Mouse (Mus musculus) myocyte (in vitro differentiated cells): ENCODE results near the gene Tgfbr1. TPM values are rescaled to one million over a fixed set of nuclear protein-coding genes. Genes with fewer than 3 reads are reported as not detected.
A peak's percentile ranks its signal among the peaks of the same experiment; 100 is the strongest.

Source experiments
- H3K27me3 ChIP-seq: one replicate; pipeline ENCODE4 v1.6.1; 2011; ENCODE audit not compliant: control insufficient read depth, insufficient read depth, insufficient read length
- H3K36me3 ChIP-seq: one replicate; pipeline ENCODE4 v1.6.1; 2011; ENCODE audit not compliant: control insufficient read depth, insufficient read depth
- H3K4me2 ChIP-seq: one replicate; pipeline ENCODE4 v1.6.1; 2011; ENCODE audit warnings: low read depth, control low read depth
- H3K4me3 ChIP-seq: one replicate; pipeline ENCODE4 v1.5.1; 2011; ENCODE audit warnings: mild to moderate bottlenecking, control low read depth, moderate library complexity
- H3K79me2 ChIP-seq: one replicate; pipeline ENCODE4 v1.6.1; 2011; ENCODE audit not compliant: control insufficient read depth, insufficient read depth
- H3ac ChIP-seq: one replicate; pipeline ENCODE4 v1.6.1; 2011; ENCODE audit not compliant: control insufficient read depth, insufficient read length
- CEBPB ChIP-seq: IDR thresholded peaks from 2 replicates; pipeline ENCODE4 v1.6.1; 2011; ENCODE audit warnings: mild to moderate bottlenecking, moderate library complexity; ENCODE audit not compliant: poor library complexity, insufficient read depth, severe bottlenecking
- E2F4 ChIP-seq: IDR thresholded peaks from one replicate; pipeline ENCODE4 v1.6.1; 2011; ENCODE audit warnings: mild to moderate bottlenecking, control low read depth, moderate library complexity; ENCODE audit not compliant: insufficient read depth
- MAX ChIP-seq: IDR thresholded peaks from one replicate; pipeline ENCODE4 v1.6.1; 2011; ENCODE audit warnings: low read depth, mild to moderate bottlenecking, control low read depth
- MYOD1 ChIP-seq, 3 experiments: IDR thresholded peaks; one replicate each; pipeline ENCODE4 v1.6.1; 2011; ENCODE audit warnings: control low read depth in 2 of 3, low read depth in 2 of 3, mild to moderate bottlenecking in 2 of 3, moderate library complexity in 1 of 3; ENCODE audit not compliant: insufficient read length in 2 of 3, control insufficient read depth in 1 of 3
- MYOG ChIP-seq, 3 experiments: IDR thresholded peaks; one replicate each; pipeline ENCODE4 v1.6.1; 2011; ENCODE audit warnings: control low read depth in 2 of 3, low read depth in 2 of 3, mild to moderate bottlenecking in 2 of 3; ENCODE audit not compliant: insufficient read length in 2 of 3, control insufficient read depth in 1 of 3, insufficient read depth in 1 of 3
- POLR2A ChIP-seq: IDR thresholded peaks from one replicate; pipeline ENCODE4 v1.6.1; 2011; ENCODE audit warnings: low read depth, mild to moderate bottlenecking, control low read depth, moderate library complexity; ENCODE audit not compliant: insufficient read length
- POLR2AphosphoS2 ChIP-seq: IDR thresholded peaks from one replicate; pipeline ENCODE4 v1.6.1; 2011; ENCODE audit warnings: low read depth, control low read depth; ENCODE audit not compliant: insufficient read length
- REST ChIP-seq: IDR thresholded peaks from one replicate; pipeline ENCODE4 v1.6.1; 2011; ENCODE audit warnings: mild to moderate bottlenecking, control low read depth, moderate library complexity; ENCODE audit not compliant: insufficient read depth, insufficient read length
- SRF ChIP-seq: IDR thresholded peaks from one replicate; pipeline ENCODE4 v1.6.1; 2011; ENCODE audit warnings: low read depth; ENCODE audit not compliant: control insufficient read depth, insufficient read length
- TCF12 ChIP-seq: IDR thresholded peaks from one replicate; pipeline ENCODE4 v1.6.1; 2011; ENCODE audit warnings: mild to moderate bottlenecking, control low read depth; ENCODE audit not compliant: poor library complexity, insufficient read depth, severe bottlenecking
- TCF3 ChIP-seq: IDR thresholded peaks from one replicate; pipeline ENCODE4 v1.6.1; 2011; ENCODE audit warnings: low read depth, control low read depth; ENCODE audit not compliant: insufficient read length
- USF1 ChIP-seq: IDR thresholded peaks from one replicate; pipeline ENCODE4 v1.6.1; 2011; ENCODE audit warnings: low read depth, mild to moderate bottlenecking, control low read depth, moderate library complexity
- polyA plus RNA-seq: library from polyadenylated mRNA; unstranded; fragments of >200 nt; fragmentation: generic; extraction: Trizol; gene quantifications from one replicate; pipeline ENCODE4 v1.2.1, GENCODE M21; 2012; ENCODE audit warnings: missing spikeins

The Tgfbr1 gene
- polyA plus RNA-seq, 1 experiment: 2.7 TPM

GRCm38 (mm10) chr4:47404536-47404935 lies 51.5 kb downstream of the Tgfbr1 start:
- Histone ChIP-seq H3K79me2 (no peaks in the 10 kb centered on the region), H3K4me3 (no peak overlapping the region), H3K36me3 (peaks cover 11% of the 10 kb centered on the region), H3K27me3 (no peaks in the 10 kb centered on the region), H3ac (no peak overlapping the region), H3K4me2 (peak overlapping the region; percentile 25)
- TF ChIP-seq POLR2A: no peak
- TF ChIP-seq E2F4: no peak
- TF ChIP-seq TCF3: peak; percentile 9
- TF ChIP-seq CEBPB: no peak
- no peak for TF ChIP-seq USF1
- TF ChIP-seq POLR2AphosphoS2: no peak
- TF ChIP-seq MYOD1 (IDR thresholded peaks at IDR 0.05; ENCODE audit: control insufficient read depth in 1 of 3, insufficient read length in 2 of 3, low read depth in 2 of 3): peak; percentile 42 to 72 (median 60)
- peak in 1 of 3 experiments; percentile 93 for TF ChIP-seq MYOG (IDR thresholded peaks at IDR 0.05; ENCODE audit: control insufficient read depth in 1 of 3, insufficient read depth in 1 of 3, insufficient read length in 2 of 3, low read depth in 2 of 3)
- TF ChIP-seq REST: no peak
- no peak for TF ChIP-seq TCF12

GRCm38 (mm10) chr4:47407161-47407560 lies 54.1 kb downstream of the Tgfbr1 start:
- Histone ChIP-seq H3K27me3 (no peaks in the 10 kb centered on the region), H3K4me2 (no peak overlapping the region), H3ac (no peak overlapping the region), H3K79me2 (no peaks in the 10 kb centered on the region), H3K4me3 (no peak overlapping the region), H3K36me3 (peaks cover 13% of the 10 kb centered on the region)
- TF ChIP-seq CEBPB (peak; percentile 30; the same call in 1 of the 2 replicates), SRF (no peak)

GRCm38 (mm10) chr4:47417871-47418270 lies 64.8 kb downstream of the Tgfbr1 start:
- H3K79me2 ChIP-seq: no peaks in the 10 kb centered on the region
- no peaks in the 10 kb centered on the region for H3K36me3 ChIP-seq
- no peak overlapping the region for H3K4me2 ChIP-seq
- no peak for TF ChIP-seq TCF12
- TF ChIP-seq MYOG (IDR thresholded peaks at IDR 0.05; ENCODE audit: control insufficient read depth in 1 of 3, insufficient read depth in 1 of 3, insufficient read length in 2 of 3, low read depth in 2 of 3): no peak
- no peak overlapping the region for H3K4me3 ChIP-seq
- H3K27me3 ChIP-seq: peaks cover 11% of the 10 kb centered on the region
- no peak overlapping the region for H3ac ChIP-seq

GRCm38 (mm10) chr4:47419268-47419973 lies 66.4 kb downstream of the Tgfbr1 start:
- H3K27me3 ChIP-seq: peaks cover 14% of the 10 kb centered on the region
- no peaks in the 10 kb centered on the region for H3K79me2 ChIP-seq
- H3ac ChIP-seq: no peak overlapping the region
- TF ChIP-seq TCF3 (no peak), TCF12 (no peak), POLR2A (no peak), E2F4 (no peak), MYOG (IDR thresholded peaks at IDR 0.05; ENCODE audit: control insufficient read depth in 1 of 3, insufficient read depth in 1 of 3, insufficient read length in 2 of 3, low read depth in 2 of 3) (no peak), MAX (no peak), POLR2AphosphoS2 (no peak), REST (no peak), USF1 (no peak), SRF (no peak), MYOD1 (IDR thresholded peaks at IDR 0.05; ENCODE audit: control insufficient read depth in 1 of 3, insufficient read length in 2 of 3, low read depth in 2 of 3) (no peak), CEBPB (no peak)
- H3K36me3 ChIP-seq: no peaks in the 10 kb centered on the region
- H3K4me2 ChIP-seq: no peak overlapping the region
- no peak overlapping the region for H3K4me3 ChIP-seq

- Histone ChIP-seq H3ac (no peak overlapping the region), H3K79me2 (no peaks in the 10 kb centered on the region), H3K4me3 (no peak overlapping the region), H3K4me2 (no peak overlapping the region), H3K36me3 (no peaks in the 10 kb centered on the region), H3K27me3 (peaks cover 14% of the 10 kb centered on the region)
- TF ChIP-seq E2F4: no peak
- no peak for TF ChIP-seq REST
- TF ChIP-seq SRF: no peak
- no peak for TF ChIP-seq MAX
- TF ChIP-seq TCF3: no peak
- no peak for TF ChIP-seq POLR2AphosphoS2
- TF ChIP-seq CEBPB: no peak
- no peak for TF ChIP-seq MYOD1 (IDR thresholded peaks at IDR 0.05; ENCODE audit: control insufficient read depth in 1 of 3, insufficient read length in 2 of 3, low read depth in 2 of 3)
- TF ChIP-seq USF1: no peak
- TF ChIP-seq TCF12: no peak
- no peak for TF ChIP-seq MYOG (IDR thresholded peaks at IDR 0.05; ENCODE audit: control insufficient read depth in 1 of 3, insufficient read depth in 1 of 3, insufficient read length in 2 of 3, low read depth in 2 of 3)
- no peak for TF ChIP-seq POLR2A
These were observed 67.2 kb downstream of the Tgfbr1 start for GRCm38 (mm10) chr4:47420191-47420590.
